Mouse (Mus musculus) kidney, adult 2 months (tissue): ENCODE data around the gene Snap91.

Experiments
- CTCF ChIP-seq: fragments of 200-500 bp; conservative IDR thresholded peaks from 2 replicates; pipeline ENCODE4 v1.5.1; 2011; ENCODE audit warnings: low read depth, mild to moderate bottlenecking, control low read depth, low read length, moderate library complexity, mixed read lengths; ENCODE audit not compliant: insufficient read depth, insufficient read length
- POLR2A ChIP-seq: fragments of 200-500 bp; IDR thresholded peaks from one replicate; pipeline ENCODE4 v1.6.1; 2011; ENCODE audit warnings: low read depth, low read length, control low read depth

- TF ChIP-seq POLR2A = no peak
- TF ChIP-seq CTCF = peak; percentile 48
Measured at GRCm38 (mm10) chr9:86800600-86801163, 79.8 kb downstream of the Snap91 start.
